Mouse (Mus musculus) midbrain, embryonic 15.5 days (tissue): ENCODE results near the gene Saa3. TPM values are rescaled to one million over a fixed set of nuclear protein-coding genes. Genes with fewer than 3 reads are reported as not detected.
"Not testable (repeated sequence)": the region's sequence is repeated elsewhere in the genome, so short reads cannot be mapped to it uniquely, and the experiment has no call there.

ENCODE experiments used
- ATAC-seq: fragments of 200-750 bp; cut with Nextera tagmentation; replicated peaks from 2 replicates; pipeline ENCODE4 v1.8.0; 2017; ENCODE audit warnings: moderate TSS enrichment
- H3K27ac ChIP-seq: fragments of 300-500 bp; sonication (generic); 2 replicates; pipeline ENCODE4 v1.5.1; 2015; ENCODE audit warnings: mild to moderate bottlenecking, inconsistent platforms
- H3K27me3 ChIP-seq: fragments of 300-500 bp; sonication (generic); replicated peaks from 2 replicates; pipeline ENCODE4 v1.6.1; 2015; ENCODE audit warnings: inconsistent platforms
- H3K36me3 ChIP-seq: fragments of 300-500 bp; sonication (generic); replicated peaks from 2 replicates; pipeline ENCODE4 v1.6.1; 2015; ENCODE audit warnings: inconsistent platforms
- H3K4me1 ChIP-seq: fragments of 300-500 bp; sonication (generic); 2 replicates; pipeline ENCODE4 v1.6.1; 2015; ENCODE audit warnings: inconsistent platforms
- H3K4me2 ChIP-seq: fragments of 300-500 bp; sonication (generic); 2 replicates; pipeline ENCODE4 v1.6.1; 2015; ENCODE audit warnings: inconsistent platforms, mild to moderate bottlenecking, moderate library complexity
- H3K4me3 ChIP-seq: fragments of 300-500 bp; sonication (generic); 2 replicates; pipeline ENCODE4 v1.5.1; 2015; ENCODE audit warnings: mild to moderate bottlenecking, inconsistent platforms
- H3K9ac ChIP-seq: fragments of 300-500 bp; sonication (generic); 2 replicates; pipeline ENCODE4 v1.6.1; 2015; ENCODE audit warnings: mild to moderate bottlenecking, inconsistent platforms
- H3K9me3 ChIP-seq: fragments of 300-500 bp; sonication (generic); 2 replicates; pipeline ENCODE4 v1.6.1; 2016; ENCODE audit warnings: inconsistent platforms
- WGBS: fragments of 180-500 bp; shearing (Covaris S2); methylation state at CpG from one replicate; pipeline ENCODE4 v1.1.7; 2015; ENCODE audit warnings: mixed read lengths; 5-methylcytosine and 5-hydroxymethylcytosine counted together
- polyA plus RNA-seq: library from polyadenylated mRNA; unstranded; fragments of >200 nt; fragmentation: Nextera tagmentation; extraction: Ambion mirVana; gene quantifications from 2 replicates; pipeline ENCODE4 v1.2.1, GENCODE M21; 2015

Gene Saa3
- 0.15 TPM in 1 of 2 replicates, not detected in the other for polyA plus RNA-seq

- H3K4me1 ChIP-seq: no peaks in the 10 kb centered on the region
- H3K27ac ChIP-seq: no peak within 1 kb of the TSS
- H3K4me2 ChIP-seq: no peak within 1 kb of the TSS
- ATAC-seq: no peak
- H3K27me3 ChIP-seq: no peaks in the 10 kb centered on the region; the same call in 1 of the 2 replicates
- no peaks in the 10 kb centered on the region for H3K36me3 ChIP-seq
- no peak within 1 kb of the TSS for H3K4me3 ChIP-seq
- no peaks in the 10 kb centered on the region for H3K9me3 ChIP-seq
- WGBS: 90% methylated on average over 5 of the region's 5 CpGs
- no peak within 1 kb of the TSS for H3K9ac ChIP-seq
Measured at GRCm38 (mm10) chr7:46715600-46715999, at the start of gene Saa3. Saa3 (minus strand) TSS chr7:46715700.

DNA sequence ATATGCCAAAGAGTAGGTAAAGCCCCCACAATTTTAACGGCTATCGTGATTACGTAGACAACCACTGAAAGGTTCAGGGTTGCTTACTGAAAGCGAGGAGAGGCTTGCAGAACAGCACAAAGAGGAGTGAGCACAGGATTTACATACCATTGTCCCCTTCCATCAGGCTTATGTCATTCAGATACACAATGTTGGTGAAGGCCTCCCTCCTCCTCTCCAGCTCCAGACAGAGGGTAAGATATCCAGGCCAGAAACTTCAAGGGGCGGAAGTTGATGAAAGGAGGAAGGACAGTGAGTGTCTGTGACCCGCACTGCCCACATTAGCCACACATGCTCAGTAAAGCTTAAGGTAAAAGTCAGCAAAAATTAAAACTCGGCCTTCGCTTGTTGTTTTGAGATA is 49.2 kb upstream of the Saa3 start:
- Histone ChIP-seq H3K27ac (no peak overlapping the region), H3K4me1 (no peaks in the 10 kb centered on the region), H3K27me3 (no peaks in the 10 kb centered on the region), H3K9me3 (no peaks in the 10 kb centered on the region), H3K4me3 (no peak overlapping the region), H3K36me3 (peaks cover 67% of the 10 kb centered on the region), H3K9ac (no peak overlapping the region), H3K4me2 (no peak overlapping the region)
- 57% methylated on average over 8 of the region's 8 CpGs for WGBS
- ATAC-seq: no peak

DNA sequence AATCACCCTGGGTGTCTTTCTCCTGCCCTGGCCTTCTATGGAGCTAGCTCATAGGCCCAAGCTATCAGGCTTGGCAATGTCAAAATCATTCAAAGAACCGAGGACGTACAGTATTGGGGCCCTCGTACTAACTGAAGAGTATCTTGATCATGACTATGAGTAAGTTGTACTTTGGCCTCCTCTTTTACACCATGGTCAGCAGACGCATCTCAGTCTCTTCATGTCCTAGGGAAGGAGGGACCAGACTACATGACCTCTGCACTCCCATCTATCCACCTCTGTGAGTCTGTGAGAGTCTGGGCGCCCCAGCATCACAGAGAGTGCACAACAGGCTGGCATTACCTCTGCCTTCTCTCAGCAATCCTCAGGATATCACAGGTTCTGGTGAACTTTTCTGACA is 47.1 kb upstream of the Saa3 start:
- Histone ChIP-seq H3K9ac (no peak overlapping the region), H3K4me1 (no peaks in the 10 kb centered on the region), H3K27me3 (no peaks in the 10 kb centered on the region), H3K9me3 (no peaks in the 10 kb centered on the region), H3K4me3 (no peak overlapping the region), H3K4me2 (no peak overlapping the region), H3K36me3 (peaks cover 47% of the 10 kb centered on the region), H3K27ac (no peak overlapping the region)
- no peak for ATAC-seq
- 95% methylated on average over 5 of the region's 5 CpGs for WGBS

- no peaks in the 10 kb centered on the region for H3K4me1 ChIP-seq
- no peak overlapping the region for H3K27ac ChIP-seq
- no peaks in the 10 kb centered on the region for H3K27me3 ChIP-seq
- ATAC-seq: no peak
- no peak overlapping the region for H3K4me3 ChIP-seq
- peaks cover 39% of the 10 kb centered on the region for H3K36me3 ChIP-seq
- H3K4me2 ChIP-seq: no peak overlapping the region
- no peak overlapping the region for H3K9ac ChIP-seq
- H3K9me3 ChIP-seq: no peaks in the 10 kb centered on the region
- WGBS: 78% methylated on average over 11 of the region's 11 CpGs
Measured at GRCm38 (mm10) chr7:46761049-46761795, 45.7 kb upstream of the Saa3 start.

- Histone ChIP-seq H3K9ac (no peak within 1 kb of the TSS), H3K4me3 (no peak within 1 kb of the TSS), H3K4me2 (no peak within 1 kb of the TSS), H3K4me1 (peaks cover 4% of the 10 kb centered on the region; the same call in 1 of the 2 replicates), H3K9me3 (no peaks in the 10 kb centered on the region), H3K27ac (no peak within 1 kb of the TSS), H3K27me3 (no peaks in the 10 kb centered on the region), H3K36me3 (no peaks in the 10 kb centered on the region)
- ATAC-seq: no peak
- 79% methylated on average over 3 of the region's 3 CpGs for WGBS
Measured at GRCm38 (mm10) chr7:46751490-46751889, 36.0 kb upstream of the Saa3 start, which contains the start of gene Saa2. Saa2 (plus strand) TSS chr7:46751790.

DNA sequence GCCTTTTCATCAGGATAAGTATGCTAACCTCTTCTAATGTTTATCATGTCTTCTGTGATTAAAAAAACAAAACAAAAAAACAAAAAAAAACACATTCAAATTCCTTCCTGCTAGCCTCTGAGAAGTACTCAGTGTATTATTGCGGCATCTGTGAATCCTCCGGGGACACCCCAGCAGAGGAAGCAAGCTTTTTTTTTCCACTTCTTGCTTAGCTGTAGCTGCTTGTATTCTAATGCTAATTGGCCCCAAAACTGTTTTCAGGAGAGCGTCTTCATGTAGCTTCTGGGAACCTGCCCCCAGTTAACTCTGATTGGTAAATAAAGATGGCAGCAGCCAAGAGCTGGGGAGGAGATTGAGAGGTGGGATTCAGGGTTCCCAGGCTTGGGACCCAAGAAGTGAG is 33.0 kb upstream of the Saa3 start:
- no peak for ATAC-seq
- peaks cover 4% of the 10 kb centered on the region; the same call in 1 of the 2 replicates for H3K4me1 ChIP-seq
- H3K9ac ChIP-seq: no peak overlapping the region
- 21% methylated on average over 3 of the region's 3 CpGs for WGBS
- H3K36me3 ChIP-seq: no peaks in the 10 kb centered on the region
- H3K9me3 ChIP-seq: no peaks in the 10 kb centered on the region
- H3K27me3 ChIP-seq: no peaks in the 10 kb centered on the region
- H3K4me2 ChIP-seq: no peak overlapping the region
- no peak overlapping the region for H3K4me3 ChIP-seq
- H3K27ac ChIP-seq: no peak overlapping the region

DNA sequence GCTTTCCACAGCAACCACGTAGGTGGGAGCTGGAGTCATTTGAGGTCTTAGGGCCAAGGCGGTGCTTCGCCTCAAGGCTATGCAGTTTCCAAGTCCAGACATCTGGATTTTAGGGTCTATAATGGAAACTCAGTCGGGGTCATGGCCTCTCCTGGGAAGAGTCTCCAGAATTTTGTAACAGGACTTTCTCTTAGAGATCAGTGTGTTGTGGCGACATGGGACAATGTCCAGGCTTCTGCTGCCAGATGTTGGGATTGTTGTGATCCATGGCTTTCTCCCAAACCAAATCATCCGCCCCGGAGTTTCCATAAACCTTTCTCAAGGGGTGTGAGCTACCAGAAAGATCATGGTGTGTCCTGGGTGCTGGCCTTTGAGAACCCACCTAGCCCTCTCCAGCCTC is 30.9 kb upstream of the Saa3 start:
- H3K27ac ChIP-seq: no peak overlapping the region
- peaks cover 4% of the 10 kb centered on the region; the same call in 1 of the 2 replicates for H3K4me1 ChIP-seq
- ATAC-seq: no peak
- no peak overlapping the region for H3K4me3 ChIP-seq
- no peaks in the 10 kb centered on the region for H3K9me3 ChIP-seq
- H3K9ac ChIP-seq: no peak overlapping the region
- no peaks in the 10 kb centered on the region for H3K36me3 ChIP-seq
- no peaks in the 10 kb centered on the region for H3K27me3 ChIP-seq
- WGBS: 88% methylated on average over 7 of the region's 7 CpGs
- no peak overlapping the region for H3K4me2 ChIP-seq

GRCm38 (mm10) chr7:46745816-46746215 is 30.3 kb upstream of the Saa3 start:
- Histone ChIP-seq H3K27ac (no peak overlapping the region), H3K4me1 (peaks cover 4% of the 10 kb centered on the region; the same call in 1 of the 2 replicates), H3K9ac (no peak overlapping the region), H3K36me3 (no peaks in the 10 kb centered on the region), H3K4me2 (no peak overlapping the region), H3K9me3 (no peaks in the 10 kb centered on the region), H3K4me3 (no peak overlapping the region), H3K27me3 (no peaks in the 10 kb centered on the region)
- 84% methylated on average over 3 of the region's 3 CpGs for WGBS
- no peak for ATAC-seq

DNA sequence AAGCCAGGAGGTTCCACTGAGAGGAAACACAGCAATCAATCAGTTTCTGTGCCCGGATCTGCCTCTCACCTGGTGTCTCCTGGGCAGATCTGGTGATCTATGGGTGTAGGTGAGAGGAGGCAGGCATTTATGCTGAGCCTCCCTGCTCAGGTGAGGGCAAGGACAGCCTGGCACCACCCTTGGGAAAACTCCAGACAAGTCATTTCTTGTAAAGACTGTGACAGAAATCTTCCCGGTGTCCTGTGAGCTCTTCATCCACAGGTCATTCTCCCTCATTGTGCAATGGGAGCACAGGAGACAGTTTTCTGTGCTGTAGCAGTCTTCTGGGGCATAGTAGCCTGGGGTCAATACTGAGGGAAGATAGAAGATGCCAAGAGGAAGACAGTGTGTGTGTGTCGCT is 27.4 kb upstream of the Saa3 start, which contains the start of gene Saa1:
Saa1 (minus strand) TSS at position 101 of the 400 bp plus-strand sequence.
- not testable (repeated sequence) for H3K9me3 ChIP-seq, H3K9ac ChIP-seq, H3K27me3 ChIP-seq, H3K4me3 ChIP-seq, H3K36me3 ChIP-seq, H3K27ac ChIP-seq, H3K4me1 ChIP-seq, H3K4me2 ChIP-seq, ATAC-seq
- WGBS: 88% methylated on average over 3 of the region's 3 CpGs

DNA sequence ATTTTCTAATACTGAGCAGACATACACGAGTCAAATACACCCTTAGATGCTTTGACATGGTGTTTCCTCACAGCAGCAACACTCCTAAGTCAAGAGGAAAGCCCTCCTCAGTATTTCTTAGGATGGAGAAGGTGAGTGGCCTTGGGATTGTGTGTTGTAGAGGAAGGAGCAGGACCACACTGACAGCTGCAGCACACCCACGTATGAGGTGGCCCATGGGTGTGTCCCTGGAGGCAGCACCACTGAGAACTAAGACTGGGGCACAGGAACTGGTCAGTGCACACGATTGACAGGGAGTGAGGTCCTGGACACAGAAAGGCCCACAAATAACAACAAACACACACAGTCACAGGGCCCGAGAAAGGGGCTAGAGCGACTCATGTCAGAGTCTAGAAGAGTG is 24.5 kb upstream of the Saa3 start:
- H3K27ac ChIP-seq, H3K36me3 ChIP-seq, H3K4me1 ChIP-seq, H3K9ac ChIP-seq, H3K27me3 ChIP-seq, H3K9me3 ChIP-seq, H3K4me3 ChIP-seq, ATAC-seq, H3K4me2 ChIP-seq: not testable (repeated sequence)
- 81% methylated on average over 5 of the region's 5 CpGs for WGBS

DNA sequence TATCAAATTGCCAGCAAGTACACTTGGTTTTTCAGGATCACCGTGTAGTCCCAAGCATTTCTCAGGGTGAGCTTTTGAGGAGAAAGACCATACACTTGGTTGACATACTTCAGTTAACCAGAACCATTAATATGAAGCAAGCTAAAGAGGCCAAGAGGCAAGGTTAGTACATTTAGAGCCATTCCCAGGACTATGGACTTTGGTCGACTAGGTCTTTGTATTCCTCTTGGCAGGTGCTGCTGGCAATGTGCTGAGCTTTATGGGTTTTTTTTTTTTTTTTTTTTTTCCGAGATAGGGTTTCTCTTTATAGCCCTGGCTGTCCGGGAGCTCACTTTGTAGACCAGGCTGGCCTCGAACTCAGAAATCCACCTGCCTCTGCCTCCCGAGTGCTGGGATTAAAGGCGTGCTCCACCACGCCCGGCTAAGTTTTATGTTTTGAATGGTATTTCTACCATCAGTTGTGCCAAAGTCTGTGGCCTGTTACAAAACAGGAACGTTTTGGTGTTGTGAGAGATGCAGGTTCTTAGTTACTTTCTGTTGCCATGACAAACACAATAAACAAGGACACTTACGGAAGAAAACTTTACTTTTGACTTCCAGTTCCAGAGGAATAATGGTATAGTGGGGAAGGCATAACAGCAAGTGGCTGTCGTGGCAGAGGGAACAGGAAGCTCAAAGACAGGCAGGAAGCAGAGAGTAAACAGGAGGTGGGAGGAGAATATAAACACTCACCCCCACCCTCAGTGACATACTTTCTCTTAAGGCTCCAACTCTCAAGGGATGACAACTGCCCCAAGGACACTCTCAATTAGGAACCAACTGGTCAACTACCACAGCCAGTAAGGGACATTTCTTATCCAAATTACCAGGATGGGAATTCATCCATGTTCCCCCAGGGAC is 23.3 kb upstream of the Saa3 start:
- 88% methylated on average over 12 of the region's 12 CpGs for WGBS
- Histone ChIP-seq H3K4me2 (no peak overlapping the region), H3K4me1 (no peaks in the 10 kb centered on the region), H3K9me3 (no peaks in the 10 kb centered on the region), H3K9ac (no peak overlapping the region), H3K36me3 (no peaks in the 10 kb centered on the region), H3K27ac (no peak overlapping the region), H3K27me3 (no peaks in the 10 kb centered on the region), H3K4me3 (no peak overlapping the region)
- ATAC-seq: no peak

GRCm38 (mm10) chr7:46734983-46735382 is 19.5 kb upstream of the Saa3 start:
- no peaks in the 10 kb centered on the region for H3K27me3 ChIP-seq
- WGBS: 83% methylated on average over 2 of the region's 2 CpGs

More at GRCm38 (mm10) chr7:46734983-46735382, 19.5 kb upstream of the Saa3 start:
- Histone ChIP-seq H3K9ac (no peak overlapping the region), H3K9me3 (no peaks in the 10 kb centered on the region), H3K4me1 (no peaks in the 10 kb centered on the region), H3K4me2 (no peak overlapping the region), H3K4me3 (no peak overlapping the region), H3K27ac (no peak overlapping the region), H3K36me3 (no peaks in the 10 kb centered on the region)
- no peak for ATAC-seq
